Mouse (Mus musculus): ENCODE results near the gene Ankrd23.
"Not testable (repeated sequence)": the region's sequence is repeated elsewhere in the genome, so short reads cannot be mapped to it uniquely, and the experiment has no call there.

The Ankrd23 gene

DNA sequence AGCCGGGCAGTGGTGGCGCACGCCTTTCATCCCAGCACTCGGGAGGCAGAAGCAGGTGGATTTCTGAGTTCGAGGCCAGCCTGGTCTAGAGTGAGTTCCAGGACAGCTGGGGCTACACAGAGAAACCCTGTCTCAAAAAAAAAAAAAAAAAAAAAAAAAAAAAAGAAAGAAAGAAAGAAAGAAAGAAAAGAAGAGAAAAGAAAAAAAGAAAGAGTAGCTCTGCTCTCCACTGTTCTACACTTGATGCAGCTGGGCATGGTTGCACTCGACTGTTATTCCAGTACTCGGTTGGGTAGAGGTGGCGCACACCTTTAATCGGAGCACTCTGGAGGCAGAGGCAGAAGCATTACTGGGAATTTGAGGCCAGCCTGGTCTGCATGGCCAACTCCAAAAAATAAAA lies at the start of gene Ankrd23:
TSS of gene Ankrd23 (minus strand) at position 101 of the 400 bp plus-strand sequence.
- DNase-seq (ENCODE audit: low spot score in 2 of 2), result not testable (repeated sequence)

- no peak for DNase-seq (ENCODE audit: low spot score in 2 of 2)
These were observed 49.6 kb upstream of the Ankrd23 start for GRCm38 (mm10) chr1:36586288-36586687.

DNA sequence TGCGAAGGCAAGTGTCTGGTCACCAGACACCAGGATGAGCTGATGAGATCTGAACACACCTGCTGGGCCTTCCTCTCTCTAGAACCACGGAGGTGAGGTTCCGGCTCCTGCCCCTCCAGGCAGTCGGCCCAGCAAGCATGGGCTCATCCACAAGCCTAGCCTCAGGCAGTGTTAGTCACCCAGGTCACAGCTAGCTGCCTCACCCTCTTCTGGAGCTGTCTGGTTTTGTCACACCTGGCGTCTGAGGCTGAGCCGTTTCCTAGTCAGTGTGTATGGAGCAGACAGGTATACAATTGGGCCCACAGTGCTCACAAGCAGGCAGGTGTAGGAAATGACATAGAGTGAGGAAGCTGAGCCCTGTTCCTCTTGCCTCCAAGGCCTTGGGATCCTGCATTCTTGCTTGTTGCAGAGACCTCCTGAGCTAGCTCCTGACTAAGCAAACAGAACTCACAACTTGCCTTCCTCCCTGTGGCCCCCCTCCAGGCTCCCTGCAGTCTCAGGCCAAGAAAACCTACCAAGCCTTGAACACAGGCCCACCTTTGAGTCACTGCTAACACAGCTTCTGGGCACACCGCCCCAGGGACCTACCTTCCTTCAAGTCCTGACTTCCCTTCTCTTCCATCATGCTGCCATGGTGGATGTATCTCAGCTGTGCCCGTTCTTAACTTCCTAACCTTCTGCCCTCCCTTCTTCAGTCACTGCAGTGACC lies 46.9 kb upstream of the Ankrd23 start:
- DNase-seq (ENCODE audit: low spot score in 2 of 2), result no peak

DNA sequence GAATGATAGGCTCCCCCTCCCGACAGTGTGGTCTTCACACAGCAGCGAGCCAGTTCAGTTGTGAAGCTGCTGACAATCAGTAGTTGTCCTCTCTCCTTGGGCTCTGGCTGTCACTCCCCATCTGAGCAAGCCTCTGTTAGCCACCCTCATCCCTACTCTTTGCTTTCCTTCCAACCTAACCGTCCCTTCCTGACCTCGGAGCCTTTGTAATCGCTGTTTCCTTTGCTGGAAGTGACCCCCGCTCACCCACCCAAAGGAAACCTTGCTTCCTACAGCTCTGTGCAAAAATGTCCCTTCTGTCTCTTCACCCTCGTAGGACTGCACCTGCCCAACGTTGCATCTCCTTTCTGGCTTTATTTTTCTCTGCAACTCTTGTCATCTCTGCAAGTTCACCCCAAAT lies 45.5 kb upstream of the Ankrd23 start:
- DNase-seq (ENCODE audit: low spot score in 2 of 2), result no peak

GRCm38 (mm10) chr1:36581260-36581659 lies 44.6 kb upstream of the Ankrd23 start:
- no peak for DNase-seq (ENCODE audit: low spot score in 2 of 2)

- peak; percentile 38 to 56 for DNase-seq (ENCODE audit: low spot score in 2 of 2)
These were observed 43.9 kb upstream of the Ankrd23 start for GRCm38 (mm10) chr1:36580384-36581207.

DNA sequence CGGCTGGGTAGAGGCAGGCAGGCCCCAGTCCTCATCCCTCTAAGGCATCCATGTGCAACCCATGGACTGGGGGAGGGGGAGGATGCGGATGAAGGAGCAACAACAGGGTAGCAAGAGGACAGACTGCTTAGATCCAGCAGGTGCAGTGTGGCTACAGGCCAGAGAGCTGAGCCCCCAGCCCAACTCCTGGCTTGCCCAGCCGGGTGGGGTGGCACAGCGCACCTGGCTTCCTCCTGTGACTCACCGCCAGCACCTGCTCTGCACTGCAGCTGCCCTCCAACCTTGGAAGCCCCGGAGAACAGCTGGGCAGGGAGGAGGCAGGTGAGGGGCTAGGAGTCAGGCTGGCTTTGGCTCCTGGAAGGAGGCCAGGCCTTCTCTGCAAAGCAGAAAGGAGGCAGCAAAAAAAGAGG lies 43.3 kb upstream of the Ankrd23 start:
- DNase-seq (ENCODE audit: low spot score in 2 of 2), result no peak

DNA sequence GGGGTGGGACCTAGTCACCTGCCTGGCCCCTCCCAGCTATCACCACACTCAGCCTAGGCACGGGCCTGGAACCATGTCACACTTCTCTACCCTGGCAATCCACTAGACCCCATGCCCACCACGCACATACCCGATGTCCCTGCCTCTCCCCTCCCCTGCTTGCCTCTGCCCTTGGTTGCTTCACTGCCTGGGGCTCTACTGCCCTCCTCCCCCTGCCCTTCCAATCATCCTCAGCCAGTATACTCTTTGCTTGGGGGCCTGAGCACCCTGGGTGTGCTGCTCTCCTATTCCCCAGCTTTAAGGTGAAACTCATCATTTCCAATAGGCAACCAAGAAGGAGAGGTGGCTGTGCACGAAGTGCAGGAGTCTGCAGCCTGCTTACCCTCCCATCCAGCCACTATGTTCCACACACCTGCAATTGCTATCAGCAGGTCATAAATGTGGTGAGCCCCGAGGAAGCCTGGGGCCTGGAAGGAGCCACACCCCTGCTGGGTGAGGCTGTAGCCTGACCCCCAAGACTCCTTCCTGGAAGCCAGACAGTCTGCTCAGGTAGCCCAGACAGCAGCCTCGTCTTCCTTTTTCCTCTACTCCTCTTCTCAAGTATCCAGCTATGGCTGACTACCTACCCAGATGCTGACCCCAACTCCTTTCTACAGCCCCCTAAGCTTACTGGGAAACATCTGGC lies 40.5 kb upstream of the Ankrd23 start:
- no peak for DNase-seq (ENCODE audit: low spot score in 2 of 2)

- no peak for DNase-seq (ENCODE audit: low spot score in 2 of 2)
These were observed 38.7 kb upstream of the Ankrd23 start for GRCm38 (mm10) chr1:36575347-36575746.

DNA sequence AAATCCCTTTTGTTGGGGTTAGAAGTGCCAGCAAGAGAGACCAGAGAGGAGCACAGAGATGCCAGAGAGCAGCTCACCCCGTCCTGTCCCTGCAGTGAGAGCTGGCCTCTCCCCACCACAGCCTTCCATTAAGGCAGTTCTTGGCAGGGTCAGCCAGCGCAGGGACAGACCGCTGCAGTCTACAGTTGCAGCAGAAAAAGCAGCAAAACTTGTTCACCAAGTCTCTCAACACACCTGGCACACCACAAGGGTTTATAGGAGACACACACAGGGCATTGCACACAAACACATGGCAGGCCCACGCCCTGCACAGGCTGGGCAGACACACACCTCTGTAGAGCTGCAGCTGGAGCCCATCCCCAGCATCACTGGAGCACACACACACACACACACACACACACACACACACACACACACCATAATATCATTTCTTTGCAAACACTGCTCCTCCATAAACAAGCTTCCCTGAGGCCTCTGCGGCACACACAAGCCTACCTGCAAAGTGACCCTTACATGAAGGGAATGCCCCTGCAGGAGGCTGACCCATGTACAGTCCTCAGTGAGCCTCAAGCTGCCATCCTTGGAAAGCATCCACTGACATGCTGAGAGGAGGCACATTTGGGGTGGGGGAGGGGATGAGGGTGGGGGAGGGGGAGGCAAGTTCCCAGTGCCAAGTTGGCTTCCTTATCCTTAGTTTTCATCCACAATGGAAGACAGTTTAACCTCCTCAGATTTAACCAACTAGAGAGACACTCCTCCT lies 37.7 kb upstream of the Ankrd23 start:
- no peak for DNase-seq (ENCODE audit: low spot score in 2 of 2)

GRCm38 (mm10) chr1:36573524-36573923 lies 36.8 kb upstream of the Ankrd23 start:
- DNase-seq (ENCODE audit: low spot score in 2 of 2), result no peak

DNA sequence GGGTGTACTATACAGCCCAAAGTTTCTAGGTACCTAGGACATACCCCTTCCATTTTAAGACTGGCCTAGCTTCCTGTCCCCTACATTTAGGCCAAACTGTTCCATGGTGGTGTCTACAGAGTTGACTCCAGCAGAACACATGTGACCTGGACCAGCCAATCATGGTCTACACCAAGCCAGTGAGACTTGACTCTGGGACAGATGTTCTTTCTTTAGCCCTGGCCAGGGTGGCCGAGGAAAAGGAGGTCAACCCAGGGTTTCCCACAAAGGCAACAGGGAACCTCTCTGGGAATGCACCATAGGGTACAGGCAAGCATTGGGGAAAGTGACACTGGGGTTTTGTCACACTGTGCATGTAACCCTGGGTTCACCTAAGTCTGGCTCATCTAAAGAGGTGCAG lies 36.0 kb upstream of the Ankrd23 start:
- no peak for DNase-seq (ENCODE audit: low spot score in 2 of 2)

- DNase-seq (ENCODE audit: low spot score in 2 of 2), result no peak
These were observed 35.5 kb upstream of the Ankrd23 start for GRCm38 (mm10) chr1:36572140-36572700.

- DNase-seq (ENCODE audit: low spot score in 2 of 2), result no peak
These were observed 34.9 kb upstream of the Ankrd23 start for GRCm38 (mm10) chr1:36571627-36572026.

DNA sequence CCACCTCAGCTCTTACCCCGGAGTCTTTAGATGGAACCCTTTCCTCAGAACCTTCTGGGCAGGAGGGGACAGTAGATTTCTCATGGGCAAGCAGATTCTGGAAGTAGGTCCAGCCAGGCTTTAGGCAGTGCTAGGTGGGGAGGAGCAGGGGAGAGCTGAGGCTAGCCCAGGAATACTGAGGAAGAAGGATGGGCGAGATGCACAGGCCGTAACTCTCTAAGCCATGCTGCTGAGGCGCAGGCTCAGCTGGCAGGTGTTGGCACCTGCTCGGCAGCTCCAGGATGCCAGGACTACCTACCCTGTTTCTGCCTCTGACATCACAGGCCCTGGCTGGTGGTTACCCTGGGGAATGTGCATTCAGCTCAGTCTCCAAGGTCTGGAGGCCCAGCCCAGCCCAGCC lies 33.6 kb upstream of the Ankrd23 start:
- DNase-seq (ENCODE audit: low spot score in 2 of 2), result no peak

DNA sequence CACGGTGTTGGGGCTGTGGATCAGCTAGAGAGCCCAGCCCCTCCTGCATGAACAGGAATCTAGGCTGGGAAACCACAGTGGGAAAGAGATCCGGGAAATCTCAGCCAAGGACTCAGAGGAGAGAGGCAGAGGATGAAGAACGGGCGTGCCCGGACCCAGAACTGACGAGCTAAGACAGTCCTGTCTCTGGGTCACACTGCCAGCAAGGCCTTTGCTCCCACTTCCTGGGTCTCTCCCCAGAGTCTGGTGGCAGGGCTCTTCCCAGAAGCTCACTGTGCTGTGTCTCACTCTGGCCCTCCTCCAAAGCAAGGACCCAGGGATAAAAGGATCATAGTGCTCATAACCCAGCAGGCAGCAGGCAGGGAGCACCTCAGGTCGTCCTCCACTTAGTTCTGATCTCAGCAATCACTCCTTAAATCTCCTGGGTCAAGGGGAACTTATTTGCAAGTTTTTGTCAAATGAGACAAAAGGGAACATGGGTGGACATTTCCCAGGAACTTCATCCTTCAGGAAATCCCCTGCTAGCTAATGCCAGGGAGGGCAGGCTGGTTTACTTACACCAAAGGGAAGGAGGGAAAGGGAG lies 33.1 kb upstream of the Ankrd23 start:
- DNase-seq (ENCODE audit: low spot score in 2 of 2), result no peak

DNA sequence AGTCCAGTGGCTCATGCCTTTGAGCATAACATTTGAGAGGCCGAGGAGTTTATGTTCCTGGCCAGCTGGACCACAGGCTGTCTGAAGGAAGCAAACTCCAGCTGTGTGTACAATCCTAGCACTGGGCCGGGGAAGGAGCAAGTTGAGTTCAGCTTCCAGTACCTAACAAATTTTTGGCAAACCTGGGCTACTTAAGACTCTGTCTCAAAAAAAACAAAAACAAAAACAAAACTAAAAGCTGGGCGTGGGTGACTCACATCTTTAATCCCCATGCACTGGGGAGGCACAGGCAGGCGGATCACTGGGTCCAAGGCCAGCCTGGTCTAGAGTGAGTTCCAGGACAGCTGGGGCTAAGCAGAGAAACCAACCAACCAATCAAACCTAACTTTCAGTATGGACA lies 32.1 kb upstream of the Ankrd23 start:
- DNase-seq (ENCODE audit: low spot score in 2 of 2), result no peak

- no peak for DNase-seq (ENCODE audit: low spot score in 2 of 2)
These were observed 31.3 kb upstream of the Ankrd23 start for GRCm38 (mm10) chr1:36567818-36568603.

DNA sequence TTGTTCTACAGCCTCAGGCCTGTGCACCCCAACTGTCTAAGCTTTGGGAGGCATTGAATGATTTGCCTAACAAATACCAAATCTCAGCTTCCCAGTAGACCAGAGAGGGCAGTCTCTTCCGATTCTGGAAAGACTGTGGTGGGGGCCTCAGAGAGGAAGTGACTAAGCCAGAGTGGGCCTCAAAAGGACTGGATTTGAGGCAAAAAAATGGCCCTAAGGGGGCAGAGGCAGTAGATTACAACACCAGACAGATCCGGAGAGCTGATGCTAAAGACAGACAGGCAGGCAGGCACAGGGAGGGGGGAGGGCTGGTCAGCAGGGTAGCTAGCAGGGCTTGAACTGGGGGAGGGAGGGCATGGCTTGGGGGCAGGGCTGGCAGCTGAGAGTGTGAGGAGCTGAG lies 29.7 kb upstream of the Ankrd23 start:
- no peak for DNase-seq (ENCODE audit: low spot score in 2 of 2)

DNA sequence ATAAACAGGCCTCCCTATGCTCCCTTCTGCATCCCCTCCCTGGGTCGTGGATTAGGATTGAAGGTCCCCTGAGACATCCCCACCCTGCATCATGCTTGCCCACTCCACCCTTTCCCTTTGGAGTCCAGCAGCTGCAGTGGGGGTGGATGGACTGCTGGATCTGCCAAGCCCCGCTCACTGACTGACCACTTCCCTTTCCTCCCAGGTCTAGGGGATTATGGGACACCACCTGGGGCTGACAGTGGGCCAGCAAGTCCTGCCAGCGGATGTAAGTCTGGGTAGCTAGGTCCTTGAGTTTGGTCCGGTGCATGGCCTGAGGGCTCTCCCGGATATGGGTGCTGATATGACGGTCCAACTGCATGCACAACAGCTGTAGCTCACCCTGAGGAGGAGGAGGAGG lies 27.4 kb upstream of the Ankrd23 start:
- no peak for DNase-seq (ENCODE audit: low spot score in 2 of 2)
